Mouse (Mus musculus) G1E (cell line): Measurements from ENCODE around the gene Fbxw25.

Experiments
- CTCF ChIP-seq: IDR thresholded peaks from 2 replicates; pipeline ENCODE4 v1.5.1; 2012; ENCODE audit warnings: low read depth, low read length, inconsistent platforms, mixed read lengths
- GATA2 ChIP-seq: IDR thresholded peaks from 2 replicates; pipeline ENCODE4 v1.6.1; 2012; ENCODE audit warnings: low read depth, low read length, inconsistent platforms, borderline replicate concordance

DNA sequence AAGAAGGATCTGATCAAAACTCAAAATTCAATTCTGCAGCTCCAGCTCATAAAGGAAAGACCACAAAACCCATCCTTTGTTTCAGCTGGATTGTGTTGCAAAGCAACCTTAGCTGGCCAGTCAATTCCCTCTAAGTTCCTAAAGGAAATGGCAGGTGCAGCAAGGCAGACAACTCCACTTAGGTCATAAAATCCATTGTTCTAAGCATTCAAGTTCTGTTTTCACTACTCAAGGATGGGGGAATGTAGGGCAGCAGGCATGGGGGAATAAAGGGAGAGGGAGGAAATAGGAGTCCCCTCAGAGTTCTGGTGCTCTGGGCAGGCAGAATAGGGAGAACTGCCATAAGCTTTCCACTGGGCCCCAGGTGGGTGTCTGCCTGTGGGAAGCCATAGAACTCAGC, 67.2 kb downstream of the Fbxw25 start:
- TF ChIP-seq CTCF (no peak), GATA2 (no peak)
